Mouse (Mus musculus) embryonic facial prominence, embryonic 15.5 days (tissue): ENCODE results near the gene Abhd18. TPM values are rescaled to one million over a fixed set of nuclear protein-coding genes. Genes with fewer than 3 reads are reported as not detected.

ENCODE experiments used
- ATAC-seq: fragments of 200-750 bp; cut with Nextera tagmentation; 2 replicates; pipeline ENCODE4 v1.8.0; 2017; ENCODE audit warnings: low read depth, moderate TSS enrichment; ENCODE audit not compliant: insufficient number of reproducible peaks, low FRiP score, low TSS enrichment
- H3K27ac ChIP-seq: fragments of 300-500 bp; sonication (generic); replicated peaks from 2 replicates; pipeline ENCODE4 v1.5.1; 2015; ENCODE audit warnings: mild to moderate bottlenecking, inconsistent platforms
- H3K27me3 ChIP-seq: fragments of 300-500 bp; sonication (generic); 2 replicates; pipeline ENCODE4 v1.6.1; 2015; ENCODE audit warnings: inconsistent platforms
- H3K36me3 ChIP-seq: fragments of 300-500 bp; sonication (generic); 2 replicates; pipeline ENCODE4 v1.6.1; 2015; ENCODE audit warnings: mild to moderate bottlenecking, inconsistent platforms
- H3K4me1 ChIP-seq: fragments of 300-500 bp; sonication (generic); 2 replicates; pipeline ENCODE4 v1.6.1; 2015; ENCODE audit warnings: inconsistent platforms
- H3K4me2 ChIP-seq: fragments of 300-500 bp; sonication (generic); replicated peaks from 2 replicates; pipeline ENCODE4 v1.6.1; 2015; ENCODE audit warnings: mild to moderate bottlenecking, inconsistent platforms
- H3K4me3 ChIP-seq: fragments of 300-500 bp; sonication (generic); replicated peaks from 2 replicates; pipeline ENCODE4 v1.5.1; 2015; ENCODE audit warnings: mild to moderate bottlenecking, inconsistent platforms
- H3K9ac ChIP-seq: fragments of 300-500 bp; sonication (generic); 2 replicates; pipeline ENCODE4 v1.6.1; 2015; ENCODE audit warnings: inconsistent platforms
- H3K9me3 ChIP-seq: fragments of 300-500 bp; sonication (generic); replicated peaks from 2 replicates; pipeline ENCODE4 v1.6.1; 2016; ENCODE audit warnings: inconsistent platforms
- WGBS: fragments of 180-500 bp; shearing (Covaris S2); methylation state at CpG from one replicate; pipeline ENCODE4 v1.1.7; 2015; 5-methylcytosine and 5-hydroxymethylcytosine counted together
- polyA plus RNA-seq: library from polyadenylated mRNA; unstranded; fragments of >200 nt; fragmentation: Nextera tagmentation; extraction: Ambion mirVana; gene quantifications from 2 replicates; pipeline ENCODE4 v1.2.1, GENCODE M21; 2015

Gene Abhd18
- polyA plus RNA-seq, 1 experiment from 2014 or later: 9.1 TPM

DNA sequence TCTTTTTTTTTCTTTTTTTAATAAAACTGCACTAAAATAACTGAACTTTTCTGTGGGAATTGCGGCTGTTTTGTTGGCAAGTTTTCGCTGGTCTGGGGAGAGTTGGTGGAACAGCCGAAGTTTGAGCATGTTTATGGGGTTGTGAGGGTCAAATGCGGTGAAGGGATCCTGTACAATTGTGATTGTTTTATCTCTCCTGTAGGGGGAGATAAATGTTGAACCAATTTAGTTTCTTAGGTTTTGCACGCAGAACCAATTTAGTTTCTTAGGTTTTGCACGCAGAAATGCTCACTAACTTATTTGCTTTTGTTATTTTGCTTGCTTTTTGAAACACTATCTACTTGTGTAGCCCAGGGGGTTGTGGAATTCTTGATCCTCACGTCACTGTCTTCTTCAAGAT lies 104.6 kb downstream of the Abhd18 start:
- Histone ChIP-seq H3K9ac (no peak overlapping the region), H3K36me3 (no peaks in the 10 kb centered on the region), H3K9me3 (no peaks in the 10 kb centered on the region), H3K4me1 (peaks cover 14% of the 10 kb centered on the region; the same call in 1 of the 2 replicates), H3K4me2 (peak overlapping the region; percentile 100), H3K27ac (no peak overlapping the region), H3K27me3 (peaks cover 11% of the 10 kb centered on the region), H3K4me3 (peak overlapping the region; percentile 68)
- no peak for ATAC-seq
- 9% methylated on average over 7 of the region's 7 CpGs for WGBS

DNA sequence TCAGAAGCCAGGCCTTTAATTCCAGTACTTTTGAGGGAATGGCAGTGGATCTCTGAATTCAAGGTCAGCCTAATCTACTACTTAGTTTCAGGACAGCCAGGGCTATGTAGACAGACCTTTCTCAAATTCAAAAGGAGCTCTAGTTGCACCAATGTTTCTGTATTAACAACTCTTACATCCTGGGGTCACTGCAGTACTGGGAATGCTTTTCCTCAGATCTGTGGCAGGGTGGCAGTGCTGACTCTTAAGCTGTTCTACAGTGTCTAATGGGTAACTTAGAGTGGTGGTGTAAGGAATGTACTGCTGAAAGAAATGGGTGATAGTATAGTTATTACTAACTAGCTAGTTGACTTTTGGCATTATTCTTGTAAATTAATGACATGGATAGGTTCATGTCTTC lies 105.8 kb downstream of the Abhd18 start:
- Histone ChIP-seq H3K4me1 (peaks cover 14% of the 10 kb centered on the region; the same call in 1 of the 2 replicates), H3K27ac (no peak overlapping the region), H3K27me3 (peaks cover 11% of the 10 kb centered on the region), H3K4me3 (no peak overlapping the region), H3K4me2 (no peak overlapping the region), H3K9ac (no peak overlapping the region), H3K36me3 (no peaks in the 10 kb centered on the region), H3K9me3 (no peaks in the 10 kb centered on the region)
- ATAC-seq: no peak

- no peak overlapping the region for H3K27ac ChIP-seq
- H3K4me2 ChIP-seq: no peak overlapping the region
- ATAC-seq: no peak
- WGBS: 68% methylated on average over 1 of the region's 1 CpGs
- H3K9ac ChIP-seq: no peak overlapping the region
- H3K9me3 ChIP-seq: no peaks in the 10 kb centered on the region
- peaks cover 9% of the 10 kb centered on the region; the same call in 1 of the 2 replicates for H3K27me3 ChIP-seq
- peaks cover 9% of the 10 kb centered on the region; the same call in 1 of the 2 replicates for H3K4me1 ChIP-seq
- H3K36me3 ChIP-seq: no peaks in the 10 kb centered on the region
- no peak overlapping the region for H3K4me3 ChIP-seq
Measured at GRCm38 (mm10) chr3:40954792-40955191, 108.0 kb downstream of the Abhd18 start.

DNA sequence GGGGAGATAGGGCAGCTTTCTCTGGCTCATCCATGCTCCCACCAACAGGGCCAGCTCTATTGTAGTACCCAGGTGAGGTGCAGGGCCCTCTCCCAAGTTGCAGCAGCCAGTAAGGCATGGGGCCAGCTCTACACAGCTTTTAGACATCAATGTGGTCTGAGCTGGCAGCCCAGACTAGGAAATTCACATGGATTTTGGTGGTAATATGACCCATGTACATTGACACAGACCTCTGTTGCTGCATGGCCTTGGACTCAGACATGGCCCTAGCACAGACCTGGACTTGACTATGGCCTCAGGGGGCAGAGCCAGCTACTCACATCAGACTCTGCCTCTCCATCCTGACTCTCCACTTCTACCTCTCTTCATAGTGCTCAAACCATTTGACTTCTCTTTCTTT lies 112.1 kb downstream of the Abhd18 start:
- Histone ChIP-seq H3K4me2 (no peak overlapping the region), H3K4me3 (no peak overlapping the region), H3K27me3 (no peaks in the 10 kb centered on the region), H3K4me1 (no peaks in the 10 kb centered on the region), H3K9ac (no peak overlapping the region), H3K9me3 (no peaks in the 10 kb centered on the region), H3K36me3 (no peaks in the 10 kb centered on the region), H3K27ac (no peak overlapping the region)
- no peak for ATAC-seq

DNA sequence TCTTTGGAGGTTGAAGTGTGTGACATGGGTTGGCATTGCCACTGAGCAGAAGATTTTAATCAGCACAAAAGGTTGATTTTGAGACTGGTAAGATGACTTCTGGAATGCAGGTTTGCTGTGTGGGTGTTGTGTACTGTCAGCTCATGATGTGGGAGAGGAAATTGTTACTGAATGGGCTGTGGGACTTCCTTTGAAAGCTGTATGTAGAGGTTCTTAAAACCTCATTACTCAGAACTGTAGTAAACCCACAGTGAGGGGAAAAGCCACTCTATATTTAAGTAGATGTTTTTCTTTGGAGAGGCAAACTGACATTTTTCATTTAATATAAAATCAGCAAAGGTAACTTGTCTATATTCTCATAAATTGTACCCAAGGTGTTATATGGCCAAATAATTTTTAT lies 134.0 kb downstream of the Abhd18 start:
- Histone ChIP-seq H3K4me1 (no peaks in the 10 kb centered on the region), H3K36me3 (no peaks in the 10 kb centered on the region), H3K4me3 (no peak overlapping the region), H3K27ac (no peak overlapping the region), H3K4me2 (no peak overlapping the region), H3K9ac (no peak overlapping the region), H3K9me3 (no peaks in the 10 kb centered on the region), H3K27me3 (no peaks in the 10 kb centered on the region)
- ATAC-seq: no peak

- no peaks in the 10 kb centered on the region for H3K36me3 ChIP-seq
- WGBS: 78% methylated on average over 5 of the region's 5 CpGs
- H3K9me3 ChIP-seq: no peaks in the 10 kb centered on the region
- H3K9ac ChIP-seq: no peak overlapping the region
- H3K4me1 ChIP-seq: no peaks in the 10 kb centered on the region
- H3K4me3 ChIP-seq: no peak overlapping the region
- no peak for ATAC-seq
- H3K27me3 ChIP-seq: no peaks in the 10 kb centered on the region
- H3K27ac ChIP-seq: no peak overlapping the region
- H3K4me2 ChIP-seq: no peak overlapping the region
Measured at GRCm38 (mm10) chr3:40987539-40987938, 140.8 kb downstream of the Abhd18 start.

Other genes starting within 250 kb of the Abhd18 start
- 0.09 and 0.30 TPM in 2 replicates for gene Slc25a31, start 138.1 kb upstream of the Abhd18 start, polyA plus RNA-seq
- 20.8 and 26.9 TPM in 2 replicates for gene Hspa4l, start 102.5 kb upstream of the Abhd18 start, polyA plus RNA-seq
- 46.8 and 52.8 TPM in 2 replicates for gene Plk4, start 47.0 kb upstream of the Abhd18 start, polyA plus RNA-seq
- 10.0 and 10.2 TPM in 2 replicates for gene Mfsd8, start 84 bp upstream of the Abhd18 start, polyA plus RNA-seq
- gene 1700034I23Rik, start 55.6 kb downstream of the Abhd18 start, polyA plus RNA-seq: 0.18 and 0.21 TPM in 2 replicates
- 2.2 and 2.7 TPM in 2 replicates for gene Larp1b, start 102.9 kb downstream of the Abhd18 start, polyA plus RNA-seq
- 46.1 and 47.6 TPM in 2 replicates for gene Pgrmc2, start 236.1 kb downstream of the Abhd18 start, polyA plus RNA-seq